In the genomic region with DNA sequence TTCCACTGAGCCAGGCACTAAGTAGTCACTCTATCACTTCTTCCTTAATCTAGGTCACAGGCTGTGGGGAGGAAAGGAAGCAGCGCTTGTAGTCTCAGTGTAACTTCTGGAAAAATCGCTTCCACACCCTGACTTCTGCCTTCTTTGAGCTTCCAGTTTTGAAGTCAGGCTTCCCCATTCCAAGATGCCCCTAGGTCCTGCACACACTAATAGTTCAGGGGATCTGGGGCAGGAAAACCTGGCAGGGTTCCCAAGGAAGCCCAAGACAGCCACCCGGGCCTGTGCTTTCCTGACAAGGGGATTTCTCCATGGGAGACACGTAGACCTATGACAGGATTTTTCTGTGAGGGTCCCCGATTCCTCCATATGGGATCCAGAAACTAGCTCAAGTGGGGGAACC, we compare ENCODE assay signal across 8 mouse cellular contexts. TPM values are rescaled to one million over a fixed set of nuclear protein-coding genes. Genes with fewer than 3 reads are reported as not detected.
DNase-seq lines count a peak whose midpoint lies in the region; ATAC-seq and TF ChIP-seq lines count a peak whose summit lies in the region.

No protein-coding gene starts in this region.

- peak overlapping the region; percentile 90 to 94 for H3K4me3 ChIP-seq in ES-E14 (ENCODE audit: insufficient read depth in 1 of 2, low read depth in 1 of 2, low read length in 2 of 2, poor library complexity in 1 of 2, severe bottlenecking in 1 of 2)
- H3K4me3 ChIP-seq in forebrain, embryonic 12.5 days (replicated peaks), result peak overlapping the region; percentile 97

- WGBS in forebrain, embryonic 12.5 days, result 42% methylated on average over 5 of the region's 5 CpGs

- H3K4me2 ChIP-seq in forebrain, embryonic 12.5 days, result peak overlapping the region; percentile 96

- peak overlapping the region; percentile 89 for H3K9ac ChIP-seq in ES-E14 (ENCODE audit: insufficient read depth, low read depth, low read length, poor library complexity, severe bottlenecking)
- H3K9ac ChIP-seq in forebrain, embryonic 12.5 days, result peak overlapping the region; percentile 97

- no peaks in the 10 kb centered on the region for H3K27me3 ChIP-seq in forebrain, embryonic 12.5 days

- no peak for ATAC-seq in forebrain, embryonic 12.5 days (ENCODE audit: low FRiP score)

- no peak overlapping the region for H3K27ac ChIP-seq in ES-E14 (ENCODE audit: insufficient read depth, low read depth, low read length, poor library complexity, severe bottlenecking)
- H3K27ac ChIP-seq in forebrain, embryonic 12.5 days, result no peak overlapping the region

- DNase-seq in adrenal gland, adult (ENCODE audit: inconsistent age in 2 of 2, low spot score in 1 of 2), result peak; percentile 52 to 85
- no peak for DNase-seq in adrenal gland, postnatal 4 days (ENCODE audit: low spot score in 2 of 2)
- no peak for DNase-seq in ES-E14 (ENCODE audit: low read depth, low spot score)
- DNase-seq in kidney, adult 11 months, result peak; percentile 32
- peak; percentile 28 for DNase-seq in lung, postnatal 10 days
- DNase-seq in T-cell, adult 2 months (ENCODE audit: low spot score), result no peak
- no peak for DNase-seq in embryo, embryonic 10.5 days (ENCODE audit: low spot score)

- peaks cover 4% of the 10 kb centered on the region; the same call in 1 of the 2 replicates for H3K36me3 ChIP-seq in ES-E14 (ENCODE audit: control insufficient read depth, insufficient read depth, low read length, poor library complexity, severe bottlenecking)
- H3K36me3 ChIP-seq in forebrain, embryonic 12.5 days (replicated peaks), result peaks cover 11% of the 10 kb centered on the region; the same call in 1 of the 2 replicates

- H3K9me3 ChIP-seq in ES-E14 (ENCODE audit: control insufficient read depth, insufficient read depth, low read depth, low read length), result no peaks in the 10 kb centered on the region
- H3K9me3 ChIP-seq in forebrain, embryonic 12.5 days, result no peaks in the 10 kb centered on the region

- in situ Hi-C loops in ES-E14 (cut with MboI; ENCODE audit: low sequenced_read_pairs in 2 of 2, unreplicated experiment in 2 of 2), result no loop called here

- peaks cover 5 to 8% of the 10 kb centered on the region in 2 experiments; a peak in 3 of 4 replicates for H3K4me1 ChIP-seq in ES-E14 (ENCODE audit: control insufficient read depth in 2 of 2, insufficient read depth in 2 of 2, low read length in 2 of 2, poor library complexity in 1 of 2)
- H3K4me1 ChIP-seq in forebrain, embryonic 12.5 days, result peaks cover 35% of the 10 kb centered on the region

TF ChIP-seq in ES-E14, 5 proteins besides CTCF, POLR2A, EP300 and RAD21:
- TF ChIP-seq ZNF384 (IDR thresholded peaks at IDR 0.05; ENCODE audit: low read depth, low read length) (no peak), MAFK (IDR thresholded peaks at IDR 0.05; ENCODE audit: insufficient read depth, low read depth, low read length) (no peak), HCFC1 (IDR thresholded peaks at IDR 0.05; ENCODE audit: borderline replicate concordance, insufficient read depth, low read length) (no peak), ZC3H11A (IDR thresholded peaks at IDR 0.05; ENCODE audit: borderline replicate concordance, low read depth, low read length) (no peak), CHD2 (IDR thresholded peaks at IDR 0.05; ENCODE audit: low read depth, low read length) (no peak)
TF ChIP-seq in ES-E14: peak in this region for 0.

RNA-seq across cellular contexts. Expression of gene Ap3d1, which starts 0.9 kb away (rescaled TPM):
- 100 to 1,000 TPM in 1 of 2 experiments, 10 to 100 TPM in 1; 98.9 to 114 TPM for total RNA-seq in adrenal gland, postnatal 4 days (2021)
- 74.8 and 106 TPM in 2 replicates for total RNA-seq in ES-E14 (2012; rRNA removed)
- polyA plus RNA-seq in forebrain, embryonic 12.5 days (2016; fragmentation: Nextera tagmentation; extraction: Ambion mirVana), result 87.5 and 89.3 TPM in 2 replicates

RNA-seq across cellular contexts. Expression of gene Dot1l, which starts 13.9 kb away (rescaled TPM):
- total RNA-seq in adrenal gland, postnatal 4 days (2021), result 10 to 100 TPM; 81.2 to 83.2 TPM
- 31.9 and 41.2 TPM in 2 replicates for total RNA-seq in ES-E14 (2012; rRNA removed)
- polyA plus RNA-seq in forebrain, embryonic 12.5 days (2016; fragmentation: Nextera tagmentation; extraction: Ambion mirVana), result 27.6 and 28.2 TPM in 2 replicates

RNA-seq across cellular contexts. Expression of gene Izumo4, which starts 39.2 kb away (rescaled TPM):
- total RNA-seq in adrenal gland, postnatal 4 days (2021), result 10 to 100 TPM; 18.3 to 24.9 TPM
- total RNA-seq in ES-E14 (2012; rRNA removed), result 8.9 and 13.9 TPM in 2 replicates
- polyA plus RNA-seq in forebrain, embryonic 12.5 days (2016; fragmentation: Nextera tagmentation; extraction: Ambion mirVana), result 20.6 and 21.6 TPM in 2 replicates

RNA-seq across cellular contexts. Expression of gene Mob3a, which starts 39.4 kb away (rescaled TPM):
- 10 to 100 TPM; 16.5 to 16.6 TPM for total RNA-seq in adrenal gland, postnatal 4 days (2021)
- total RNA-seq in ES-E14 (2012; rRNA removed), result 18.8 and 29.2 TPM in 2 replicates
- polyA plus RNA-seq in forebrain, embryonic 12.5 days (2016; fragmentation: Nextera tagmentation; extraction: Ambion mirVana), result 52.4 and 54.1 TPM in 2 replicates

RNA-seq across cellular contexts. Expression of gene Sf3a2, which starts 56.9 kb away (rescaled TPM):
- total RNA-seq in adrenal gland, postnatal 4 days (2021), result 10 to 100 TPM; 79.5 to 79.9 TPM
- 31.4 and 39.6 TPM in 2 replicates for total RNA-seq in ES-E14 (2012; rRNA removed)
- polyA plus RNA-seq in forebrain, embryonic 12.5 days (2016; fragmentation: Nextera tagmentation; extraction: Ambion mirVana), result 77.1 and 89.4 TPM in 2 replicates

Comparison
In these comparisons a context has a peak if more than half of its experiments do, and no peak if none do; other contexts are left out.
1. DNase-seq: peak in adrenal gland, adult (2 of 2), kidney, adult 11 months (single experiment) and lung, postnatal 10 days (single experiment); none in adrenal gland, postnatal 4 days (0 of 2), ES-E14 (single experiment), T-cell, adult 2 months (single experiment) and embryo, embryonic 10.5 days (single experiment).